Mouse (Mus musculus) forebrain, embryonic 13.5 days (tissue): ENCODE measurements around the gene Pfkp. TPM values are rescaled to one million over a fixed set of nuclear protein-coding genes. Genes with fewer than 3 reads are reported as not detected.

Experiments
- ATAC-seq: fragments of 200-750 bp; cut with Nextera tagmentation; 2 replicates; pipeline ENCODE4 v1.8.0; 2017
- H3K27ac ChIP-seq: fragments of 300-500 bp; sonication (generic); 2 replicates; pipeline ENCODE4 v1.5.1; 2015; ENCODE audit warnings: inconsistent platforms, mild to moderate bottlenecking, moderate library complexity
- H3K27me3 ChIP-seq: fragments of 300-500 bp; sonication (generic); 2 replicates; pipeline ENCODE4 v1.6.1; 2015; ENCODE audit warnings: mild to moderate bottlenecking, inconsistent platforms
- H3K36me3 ChIP-seq: fragments of 300-500 bp; sonication (generic); 2 replicates; pipeline ENCODE4 v1.6.1; 2015; ENCODE audit warnings: mild to moderate bottlenecking, inconsistent platforms; ENCODE audit not compliant: poor library complexity, severe bottlenecking
- H3K4me1 ChIP-seq: fragments of 300-500 bp; sonication (generic); 2 replicates; pipeline ENCODE4 v1.6.1; 2015; ENCODE audit warnings: inconsistent platforms
- H3K4me2 ChIP-seq: fragments of 300-500 bp; sonication (generic); 2 replicates; pipeline ENCODE4 v1.6.1; 2015; ENCODE audit warnings: inconsistent platforms, mild to moderate bottlenecking, moderate library complexity
- H3K4me3 ChIP-seq: fragments of 300-500 bp; sonication (generic); 2 replicates; pipeline ENCODE4 v1.5.1; 2015; ENCODE audit warnings: mild to moderate bottlenecking, inconsistent platforms
- H3K9ac ChIP-seq: fragments of 300-500 bp; sonication (generic); 2 replicates; pipeline ENCODE4 v1.6.1; 2015; ENCODE audit warnings: mild to moderate bottlenecking, inconsistent platforms
- H3K9me3 ChIP-seq: fragments of 300-500 bp; sonication (generic); replicated peaks from 2 replicates; pipeline ENCODE4 v1.6.1; 2016; ENCODE audit warnings: inconsistent platforms
- WGBS: fragments of 180-500 bp; shearing (Covaris S2); methylation state at CpG from one replicate; pipeline ENCODE4 v1.1.7; 2015; 5-methylcytosine and 5-hydroxymethylcytosine counted together
- polyA plus RNA-seq: library from polyadenylated mRNA; unstranded; fragments of >200 nt; fragmentation: Nextera tagmentation; extraction: Ambion mirVana; gene quantifications from 2 replicates; pipeline ENCODE4 v1.2.1, GENCODE M21; 2015

Gene Pfkp
- polyA plus RNA-seq, 1 experiment from 2014 or later = 53.1 TPM

DNA sequence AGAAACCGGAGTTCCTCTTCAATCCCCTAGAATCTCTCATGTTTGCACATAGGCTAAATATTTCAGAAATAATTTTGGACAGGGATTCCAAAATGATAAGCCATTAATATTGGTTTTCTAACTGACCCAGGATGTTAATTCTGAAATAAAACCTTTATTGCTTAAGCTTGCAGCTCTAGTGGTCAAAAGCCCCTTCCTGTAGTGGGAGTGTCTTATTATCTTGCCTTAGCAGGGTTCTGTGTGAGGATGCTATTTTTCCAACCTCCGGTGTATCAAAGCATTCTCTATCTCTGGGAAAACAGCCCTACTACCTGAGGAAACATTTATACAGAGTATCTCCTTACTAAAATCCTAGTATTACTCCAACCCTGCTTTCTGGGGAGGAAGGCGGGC is 1.9 kb downstream of the Pfkp start:
- H3K4me1 ChIP-seq = peaks cover 9% of the 10 kb centered on the region; the same call in 1 of the 2 replicates
- peak overlapping the region; percentile 68; the same call in 1 of the 2 replicates for H3K9ac ChIP-seq
- no peaks in the 10 kb centered on the region for H3K36me3 ChIP-seq
- peak overlapping the region; percentile 90 for H3K4me2 ChIP-seq
- no peak for ATAC-seq
- peak overlapping the region; percentile 58 for H3K4me3 ChIP-seq
- no peaks in the 10 kb centered on the region for H3K27me3 ChIP-seq
- H3K27ac ChIP-seq = no peak overlapping the region
- H3K9me3 ChIP-seq = no peaks in the 10 kb centered on the region
- 39% methylated on average over 3 of the region's 3 CpGs for WGBS

DNA sequence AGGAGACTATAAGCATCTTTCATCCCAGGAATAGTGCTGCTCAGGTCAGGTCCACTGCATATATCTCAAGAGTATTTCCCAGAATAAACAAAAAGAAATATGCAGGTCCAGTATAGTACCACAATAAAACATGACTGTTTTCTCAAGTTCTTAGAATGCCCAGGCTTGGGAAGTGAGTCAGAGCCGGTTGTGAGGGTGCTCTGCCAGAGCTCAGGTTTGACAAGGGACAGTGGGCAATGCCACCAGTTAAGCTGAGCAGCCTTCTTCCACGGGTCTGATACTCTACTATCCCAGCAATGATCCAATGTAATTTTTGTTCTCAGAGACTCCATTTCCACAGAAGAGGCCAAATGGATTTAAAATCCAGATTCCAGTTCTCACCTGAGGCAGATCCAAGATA is 2.3 kb downstream of the Pfkp start:
- Histone ChIP-seq H3K4me2 (peak overlapping the region; percentile 90), H3K36me3 (no peaks in the 10 kb centered on the region), H3K9me3 (no peaks in the 10 kb centered on the region), H3K27ac (no peak overlapping the region), H3K9ac (no peak overlapping the region), H3K4me1 (peaks cover 9% of the 10 kb centered on the region; the same call in 1 of the 2 replicates), H3K27me3 (no peaks in the 10 kb centered on the region), H3K4me3 (no peak overlapping the region; the same call in 1 of the 2 replicates)
- 71% methylated on average over 2 of the region's 2 CpGs for WGBS
- no peak for ATAC-seq

DNA sequence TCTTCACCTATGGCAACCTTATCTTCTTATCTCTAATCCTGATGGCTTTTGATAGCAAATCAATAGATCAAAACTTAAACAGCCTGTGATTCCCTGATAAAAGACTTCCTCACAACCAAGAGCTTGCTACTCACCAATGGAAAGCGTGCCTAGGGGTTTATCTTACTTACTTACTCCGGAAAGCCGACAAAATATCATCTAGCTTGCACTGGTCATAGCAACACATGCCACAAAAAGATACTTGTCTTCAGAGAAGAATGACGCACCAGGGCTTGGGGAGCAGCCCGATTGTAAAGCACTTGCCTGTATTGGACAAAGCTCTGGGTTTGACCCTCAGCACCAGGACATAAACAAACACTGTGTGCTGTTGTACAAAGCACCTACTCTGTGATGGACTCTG is 4.6 kb downstream of the Pfkp start:
- Histone ChIP-seq H3K4me2 (no peak overlapping the region), H3K9ac (no peak overlapping the region), H3K36me3 (no peaks in the 10 kb centered on the region), H3K9me3 (no peaks in the 10 kb centered on the region), H3K4me3 (no peak overlapping the region), H3K27me3 (no peaks in the 10 kb centered on the region), H3K4me1 (peaks cover 9% of the 10 kb centered on the region; the same call in 1 of the 2 replicates), H3K27ac (no peak overlapping the region)
- 89% methylated on average over 5 of the region's 5 CpGs for WGBS
- ATAC-seq = no peak

DNA sequence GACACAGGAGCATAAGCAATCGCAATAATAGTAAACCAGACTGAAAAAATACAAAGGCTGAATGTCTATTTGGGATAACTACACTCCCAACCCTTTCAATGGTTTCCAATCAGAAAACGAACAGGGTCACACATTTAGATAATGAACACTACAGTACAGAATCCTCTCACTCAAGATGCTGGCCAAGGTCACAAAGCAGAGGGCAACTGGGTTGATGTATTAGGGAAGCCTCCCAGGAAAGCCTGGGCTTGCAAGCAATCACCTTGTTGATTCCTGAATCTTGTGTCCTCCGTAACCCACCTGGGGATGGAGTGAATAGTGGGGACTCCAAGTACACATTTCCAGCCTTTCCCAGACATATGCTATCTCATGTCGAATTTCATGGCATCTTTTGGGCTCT is 5.6 kb downstream of the Pfkp start:
- Histone ChIP-seq H3K27ac (no peak overlapping the region), H3K9ac (no peak overlapping the region), H3K4me3 (no peak overlapping the region), H3K9me3 (no peaks in the 10 kb centered on the region), H3K4me2 (no peak overlapping the region), H3K27me3 (no peaks in the 10 kb centered on the region), H3K36me3 (no peaks in the 10 kb centered on the region), H3K4me1 (peaks cover 6% of the 10 kb centered on the region; the same call in 1 of the 2 replicates)
- ATAC-seq = no peak
- WGBS = 88% methylated on average over 4 of the region's 4 CpGs

DNA sequence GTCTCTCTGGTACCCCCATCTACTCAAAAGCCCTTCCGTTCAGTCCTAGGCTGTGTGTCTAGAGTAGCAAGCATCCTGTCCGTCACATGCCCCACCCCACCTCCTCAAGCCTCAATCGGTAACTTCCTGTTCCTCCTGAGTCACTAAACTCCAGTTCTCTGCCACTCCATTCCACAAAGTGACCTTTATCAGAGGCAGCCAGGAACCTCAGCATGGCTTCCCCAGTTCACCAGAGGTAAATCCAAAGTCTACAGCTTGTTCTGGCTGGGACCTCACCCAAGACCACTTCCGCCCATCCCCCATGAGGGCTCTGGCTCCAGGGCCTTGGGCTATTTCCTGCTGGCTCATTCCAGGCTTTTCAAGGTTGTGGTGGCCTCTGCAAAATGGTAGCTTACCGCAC is 6.1 kb downstream of the Pfkp start:
- Histone ChIP-seq H3K4me3 (no peak overlapping the region), H3K36me3 (no peaks in the 10 kb centered on the region), H3K9me3 (no peaks in the 10 kb centered on the region), H3K4me1 (0 out of 2 replicates have a peak, but pooled peaks cover 4% of the 10 kb centered on the region), H3K27ac (no peak overlapping the region), H3K27me3 (no peaks in the 10 kb centered on the region), H3K9ac (no peak overlapping the region), H3K4me2 (no peak overlapping the region)
- no peak for ATAC-seq
- WGBS = 92% methylated on average over 5 of the region's 5 CpGs

DNA sequence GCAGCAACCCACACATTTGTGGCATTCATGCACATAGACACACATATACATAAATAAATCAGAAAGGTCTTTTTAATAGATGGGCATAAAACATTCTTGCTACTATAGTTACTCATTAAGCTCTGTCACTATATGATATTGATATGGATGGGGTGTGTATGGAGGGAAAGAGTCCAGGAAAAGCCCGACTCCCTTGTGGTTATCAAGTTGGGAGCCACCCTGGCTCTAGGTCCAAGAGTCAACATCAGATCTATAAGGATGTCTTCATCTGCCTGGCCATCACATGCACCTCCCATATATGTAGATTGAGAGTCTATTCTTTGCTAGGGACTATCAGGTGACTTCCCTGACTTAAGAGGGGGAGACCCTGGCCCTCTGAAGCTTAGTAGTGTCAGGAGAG is 7.1 kb downstream of the Pfkp start:
- Histone ChIP-seq H3K4me1 (no peaks in the 10 kb centered on the region), H3K27me3 (no peaks in the 10 kb centered on the region), H3K27ac (no peak overlapping the region), H3K36me3 (no peaks in the 10 kb centered on the region), H3K4me2 (no peak overlapping the region), H3K9ac (no peak overlapping the region), H3K4me3 (no peak overlapping the region), H3K9me3 (no peaks in the 10 kb centered on the region)
- WGBS = 93% methylated on average over 1 of the region's 1 CpGs
- no peak for ATAC-seq

DNA sequence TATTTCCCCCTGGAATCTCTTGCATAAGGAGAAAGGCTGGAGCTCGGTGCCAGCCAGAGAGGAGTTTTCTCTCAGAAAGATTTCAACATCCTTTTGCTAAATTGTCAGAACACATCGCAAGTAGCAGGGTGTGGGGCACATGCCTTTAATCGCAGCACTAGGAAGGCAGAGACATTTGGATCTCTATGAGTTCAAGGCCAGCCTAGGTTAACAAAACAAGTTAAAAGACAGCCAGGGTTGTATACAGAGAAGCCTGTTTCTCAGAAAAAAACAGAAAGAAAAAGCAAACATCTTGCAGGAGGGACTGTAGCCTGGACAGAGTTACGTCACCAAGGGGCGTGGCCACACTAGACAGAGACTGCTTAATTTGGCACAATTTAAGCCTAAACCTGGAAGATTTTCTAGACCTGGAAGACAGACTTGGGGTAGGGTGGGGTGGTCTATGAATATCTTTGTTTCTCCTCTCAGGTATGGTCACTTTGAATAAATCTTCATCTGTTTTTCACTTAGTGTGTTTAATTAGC is 9.0 kb downstream of the Pfkp start:
- Histone ChIP-seq H3K4me2 (no peak overlapping the region), H3K9me3 (no peaks in the 10 kb centered on the region), H3K36me3 (no peaks in the 10 kb centered on the region), H3K27me3 (no peaks in the 10 kb centered on the region), H3K4me3 (no peak overlapping the region), H3K27ac (no peak overlapping the region), H3K9ac (no peak overlapping the region), H3K4me1 (no peaks in the 10 kb centered on the region)
- no peak for ATAC-seq
- 83% methylated on average over 5 of the region's 5 CpGs for WGBS

DNA sequence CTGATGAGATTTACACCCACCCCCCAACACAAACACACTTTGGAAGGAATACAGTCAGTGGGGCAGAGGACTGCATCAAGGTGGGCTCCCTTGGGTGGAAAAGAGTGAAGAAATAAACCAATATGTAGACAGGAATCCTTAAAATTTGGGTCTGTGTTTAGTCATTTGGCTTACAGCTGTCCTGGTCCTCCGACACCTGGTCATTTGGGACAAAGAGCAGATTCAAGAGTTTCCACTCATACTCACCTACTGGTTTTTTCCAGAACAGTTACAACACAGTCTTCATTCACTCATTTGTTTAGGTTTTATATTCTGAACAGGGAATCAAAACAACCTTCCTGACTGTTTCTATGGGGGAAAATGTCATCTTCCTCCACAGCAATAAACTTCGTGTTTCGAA is 9.6 kb downstream of the Pfkp start:
- Histone ChIP-seq H3K36me3 (no peaks in the 10 kb centered on the region), H3K4me1 (no peaks in the 10 kb centered on the region), H3K4me2 (no peak overlapping the region), H3K9ac (no peak overlapping the region), H3K4me3 (no peak overlapping the region), H3K9me3 (no peaks in the 10 kb centered on the region), H3K27me3 (no peaks in the 10 kb centered on the region), H3K27ac (no peak overlapping the region)
- no peak for ATAC-seq
- 93% methylated on average over 3 of the region's 3 CpGs for WGBS

DNA sequence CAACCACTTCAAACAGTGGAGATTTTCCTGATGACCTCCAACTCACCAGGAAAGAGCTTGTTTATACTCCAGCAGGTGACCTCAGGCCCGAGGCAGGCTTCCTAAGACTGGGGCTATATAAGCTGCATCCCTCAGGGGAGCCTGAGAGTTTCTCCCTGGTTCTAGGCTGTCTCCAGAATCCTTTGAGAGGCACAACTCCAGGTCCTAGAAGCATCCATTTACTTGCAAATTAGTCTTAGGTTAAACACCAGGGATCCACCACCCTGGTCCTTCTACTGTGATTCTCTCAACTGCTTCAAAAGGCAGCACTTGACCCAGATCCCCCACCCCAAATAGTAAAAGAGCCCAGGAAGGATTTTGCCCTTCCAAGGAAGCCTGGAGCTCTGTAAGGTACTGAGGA is 10.2 kb downstream of the Pfkp start:
- WGBS = 41% methylated on average over 1 of the region's 1 CpGs
- ATAC-seq = no peak
- Histone ChIP-seq H3K4me1 (no peaks in the 10 kb centered on the region), H3K27ac (no peak overlapping the region), H3K4me2 (no peak overlapping the region), H3K9me3 (no peaks in the 10 kb centered on the region), H3K9ac (no peak overlapping the region), H3K36me3 (no peaks in the 10 kb centered on the region), H3K4me3 (no peak overlapping the region), H3K27me3 (no peaks in the 10 kb centered on the region)

DNA sequence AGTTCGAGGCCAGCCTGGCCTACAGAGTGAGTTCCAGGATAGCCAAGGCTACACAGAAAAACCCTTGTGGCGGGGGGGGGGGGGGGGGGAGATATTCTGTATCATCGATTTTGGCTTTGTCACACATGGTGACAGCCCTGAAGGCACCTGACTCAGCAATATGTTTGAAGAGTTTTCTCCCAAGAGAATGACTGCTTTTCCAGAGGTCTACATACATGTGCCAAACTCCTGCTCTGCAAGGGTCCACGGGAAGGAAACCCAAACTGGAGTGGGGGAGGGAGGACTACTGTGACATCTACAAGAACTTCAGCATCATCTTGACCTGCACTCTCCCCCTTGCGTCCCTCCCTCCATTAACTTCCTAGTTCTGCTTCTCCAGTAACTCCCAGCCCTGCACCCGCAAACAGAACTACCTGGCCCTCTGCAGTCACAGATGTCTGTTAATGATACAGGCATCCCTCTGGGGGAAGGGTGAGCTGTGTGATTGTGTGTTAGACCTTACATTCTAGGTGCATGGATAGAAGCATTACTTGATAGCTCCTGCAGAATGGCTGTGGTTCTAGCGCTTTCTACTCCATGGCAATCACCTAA is 10.9 kb downstream of the Pfkp start:
- H3K9me3 ChIP-seq = no peaks in the 10 kb centered on the region
- H3K4me3 ChIP-seq = no peak overlapping the region
- no peak overlapping the region for H3K27ac ChIP-seq
- no peak overlapping the region for H3K4me2 ChIP-seq
- H3K9ac ChIP-seq = no peak overlapping the region
- ATAC-seq = no peak
- H3K27me3 ChIP-seq = no peaks in the 10 kb centered on the region
- no peaks in the 10 kb centered on the region for H3K4me1 ChIP-seq
- 89% methylated on average over 7 of the region's 7 CpGs for WGBS
- no peaks in the 10 kb centered on the region for H3K36me3 ChIP-seq

DNA sequence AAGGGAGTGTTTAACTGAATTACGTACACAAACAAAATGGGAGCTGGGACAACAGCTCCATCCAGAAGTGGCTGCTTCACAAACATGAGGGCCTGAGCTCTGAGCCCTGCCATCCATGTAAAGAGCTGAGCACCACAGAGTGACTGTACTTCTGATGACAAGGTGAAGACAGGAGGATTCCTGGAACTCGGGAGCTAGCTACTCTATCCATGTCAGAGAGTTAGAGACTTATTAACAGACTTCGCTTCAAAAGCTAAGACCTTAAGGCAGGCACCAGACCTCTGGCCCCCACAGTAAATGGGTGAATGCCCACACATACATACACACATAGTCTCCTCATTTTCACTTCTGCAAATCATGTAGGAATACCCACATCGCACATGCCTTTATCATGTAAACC is 11.6 kb downstream of the Pfkp start:
- Histone ChIP-seq H3K9ac (no peak overlapping the region), H3K4me2 (no peak overlapping the region), H3K27ac (no peak overlapping the region), H3K4me1 (no peaks in the 10 kb centered on the region), H3K9me3 (no peaks in the 10 kb centered on the region), H3K36me3 (no peaks in the 10 kb centered on the region), H3K4me3 (no peak overlapping the region), H3K27me3 (no peaks in the 10 kb centered on the region)
- WGBS = 85% methylated on average over 4 of the region's 4 CpGs
- no peak for ATAC-seq

DNA sequence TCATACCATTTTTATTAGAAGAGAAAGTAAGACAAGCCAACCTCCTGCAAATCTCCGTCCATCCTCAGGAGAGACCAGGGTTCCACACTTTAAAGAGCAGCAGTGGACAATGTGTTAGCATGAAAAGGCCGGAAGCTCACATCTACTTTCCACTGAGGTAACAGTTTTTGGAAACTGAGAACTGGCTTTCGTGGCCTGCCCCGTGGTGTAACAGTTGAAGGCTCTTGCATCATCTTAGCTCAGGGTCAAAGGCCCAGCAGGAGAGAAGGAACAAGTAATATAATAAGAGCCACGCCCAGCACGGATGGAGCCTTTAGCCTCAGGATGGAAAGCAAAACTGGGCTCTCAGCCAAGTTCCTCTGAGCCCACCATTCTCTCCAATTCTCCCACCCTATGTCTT is 12.1 kb downstream of the Pfkp start:
- Histone ChIP-seq H3K27me3 (no peaks in the 10 kb centered on the region), H3K36me3 (no peaks in the 10 kb centered on the region), H3K4me2 (no peak overlapping the region), H3K4me3 (no peak overlapping the region), H3K9me3 (no peaks in the 10 kb centered on the region), H3K27ac (no peak overlapping the region), H3K9ac (no peak overlapping the region), H3K4me1 (no peaks in the 10 kb centered on the region)
- 68% methylated on average over 6 of the region's 6 CpGs for WGBS
- ATAC-seq = no peak
